Mouse (Mus musculus): ENCODE data around the gene Slc2a6. TPM values are rescaled to one million over a fixed set of nuclear protein-coding genes. Genes with fewer than 3 reads are reported as not detected.

The Slc2a6 gene
- polyA plus RNA-seq (2014; fragmentation: Nextera tagmentation; extraction: Ambion mirVana): 8.7 and 10.6 TPM in 2 replicates

GRCm38 (mm10) chr2:27027618-27028436, at the start of gene Slc2a6:
TSS of gene Slc2a6 (minus strand) at chr2:27027998.
- Histone ChIP-seq H3K36me3 (ENCODE audit: control insufficient read depth, insufficient read depth, low read length) (no peaks in the 10 kb centered on the region), H3K27me3 (ENCODE audit: control insufficient read depth, insufficient read depth, low read length) (no peaks in the 10 kb centered on the region), H3K4me2 (ENCODE audit: low read depth, low read length) (peak within 1 kb of the TSS; percentile 66), H3K27ac (ENCODE audit: low read depth, low read length) (peak within 1 kb of the TSS; percentile 67), H3K4me1 (ENCODE audit: control insufficient read depth, insufficient read depth, low read length) (peaks cover 4% of the 10 kb centered on the region; the same call in 1 of the 2 replicates), H3K9me3 (ENCODE audit: control insufficient read depth, low read length) (no peaks in the 10 kb centered on the region), H3K9ac (replicated peaks; ENCODE audit: low read depth, low read length) (peak within 1 kb of the TSS; percentile 63), H3K4me3 (ENCODE audit: low read depth, low read length) (peak within 1 kb of the TSS; percentile 34)
- ATAC-seq (ENCODE audit: low read depth): peak; percentile 99
- WGBS: 2% methylated on average over 38 of the region's 38 CpGs

GRCm38 (mm10) chr2:27075485-27075884, 47.7 kb upstream of the Slc2a6 start:
- WGBS: 63% methylated on average over 3 of the region's 3 CpGs
- no peak for ATAC-seq (ENCODE audit: low read depth)
- no peaks in the 10 kb centered on the region for H3K9me3 ChIP-seq (ENCODE audit: control insufficient read depth, low read length)

GRCm38 (mm10) chr2:27074804-27075203, 47.0 kb upstream of the Slc2a6 start:
- 76% methylated on average over 4 of the region's 4 CpGs for WGBS
- Histone ChIP-seq H3K4me2 (ENCODE audit: low read depth, low read length) (no peak overlapping the region), H3K36me3 (ENCODE audit: control insufficient read depth, insufficient read depth, low read length) (no peaks in the 10 kb centered on the region), H3K4me3 (ENCODE audit: low read depth, low read length) (no peak overlapping the region), H3K9ac (replicated peaks; ENCODE audit: low read depth, low read length) (no peak overlapping the region), H3K27ac (ENCODE audit: low read depth, low read length) (no peak overlapping the region), H3K27me3 (ENCODE audit: control insufficient read depth, insufficient read depth, low read length) (no peaks in the 10 kb centered on the region), H3K4me1 (ENCODE audit: control insufficient read depth, insufficient read depth, low read length) (peaks cover 15% of the 10 kb centered on the region), H3K9me3 (ENCODE audit: control insufficient read depth, low read length) (no peaks in the 10 kb centered on the region)
- ATAC-seq (ENCODE audit: low read depth): no peak

More at GRCm38 (mm10) chr2:27075485-27075884, 47.7 kb upstream of the Slc2a6 start:
- Histone ChIP-seq H3K27me3 (ENCODE audit: control insufficient read depth, insufficient read depth, low read length) (no peaks in the 10 kb centered on the region), H3K4me3 (ENCODE audit: low read depth, low read length) (no peak overlapping the region), H3K4me1 (ENCODE audit: control insufficient read depth, insufficient read depth, low read length) (peaks cover 18% of the 10 kb centered on the region), H3K27ac (ENCODE audit: low read depth, low read length) (no peak overlapping the region), H3K4me2 (ENCODE audit: low read depth, low read length) (no peak overlapping the region), H3K36me3 (ENCODE audit: control insufficient read depth, insufficient read depth, low read length) (no peaks in the 10 kb centered on the region), H3K9ac (replicated peaks; ENCODE audit: low read depth, low read length) (no peak overlapping the region)

- H3K9ac ChIP-seq (replicated peaks; ENCODE audit: low read depth, low read length): no peak overlapping the region
- no peaks in the 10 kb centered on the region for H3K27me3 ChIP-seq (ENCODE audit: control insufficient read depth, insufficient read depth, low read length)
- no peaks in the 10 kb centered on the region for H3K9me3 ChIP-seq (ENCODE audit: control insufficient read depth, low read length)
- H3K36me3 ChIP-seq (ENCODE audit: control insufficient read depth, insufficient read depth, low read length): no peaks in the 10 kb centered on the region
- no peak overlapping the region for H3K27ac ChIP-seq (ENCODE audit: low read depth, low read length)
- peaks cover 2% of the 10 kb centered on the region for H3K4me1 ChIP-seq (ENCODE audit: control insufficient read depth, insufficient read depth, low read length)
- WGBS: 82% methylated on average over 4 of the region's 4 CpGs
- H3K4me2 ChIP-seq (ENCODE audit: low read depth, low read length): no peak overlapping the region
- H3K4me3 ChIP-seq (ENCODE audit: low read depth, low read length): no peak overlapping the region
- ATAC-seq (ENCODE audit: low read depth): no peak
Observed at GRCm38 (mm10) chr2:27073407-27073806, 45.6 kb upstream of the Slc2a6 start.

GRCm38 (mm10) chr2:27071978-27072377, 44.2 kb upstream of the Slc2a6 start, which contains the start of gene Mymk:
TSS of gene Mymk (minus strand) at chr2:27072179.
- no peak within 1 kb of the TSS for H3K4me2 ChIP-seq (ENCODE audit: low read depth, low read length)
- no peak for ATAC-seq (ENCODE audit: low read depth)
- no peak within 1 kb of the TSS for H3K4me3 ChIP-seq (ENCODE audit: low read depth, low read length)
- no peaks in the 10 kb centered on the region for H3K9me3 ChIP-seq (ENCODE audit: control insufficient read depth, low read length)
- H3K36me3 ChIP-seq (ENCODE audit: control insufficient read depth, insufficient read depth, low read length): no peaks in the 10 kb centered on the region
- H3K27me3 ChIP-seq (ENCODE audit: control insufficient read depth, insufficient read depth, low read length): no peaks in the 10 kb centered on the region
- no peak within 1 kb of the TSS for H3K9ac ChIP-seq (replicated peaks; ENCODE audit: low read depth, low read length)
- H3K4me1 ChIP-seq (ENCODE audit: control insufficient read depth, insufficient read depth, low read length): no peaks in the 10 kb centered on the region
- no peak within 1 kb of the TSS for H3K27ac ChIP-seq (ENCODE audit: low read depth, low read length)
- WGBS: 78% methylated on average over 2 of the region's 2 CpGs

- Histone ChIP-seq H3K27me3 (ENCODE audit: control insufficient read depth, insufficient read depth, low read length) (no peaks in the 10 kb centered on the region), H3K4me1 (ENCODE audit: control insufficient read depth, insufficient read depth, low read length) (no peaks in the 10 kb centered on the region), H3K4me2 (ENCODE audit: low read depth, low read length) (no peak overlapping the region), H3K9me3 (ENCODE audit: control insufficient read depth, low read length) (no peaks in the 10 kb centered on the region), H3K9ac (replicated peaks; ENCODE audit: low read depth, low read length) (no peak overlapping the region), H3K4me3 (ENCODE audit: low read depth, low read length) (no peak overlapping the region), H3K36me3 (ENCODE audit: control insufficient read depth, insufficient read depth, low read length) (no peaks in the 10 kb centered on the region), H3K27ac (ENCODE audit: low read depth, low read length) (no peak overlapping the region)
- WGBS: 28% methylated on average over 4 of the region's 4 CpGs
- ATAC-seq (ENCODE audit: low read depth): peak; percentile 54; the same call in 1 of the 2 replicates
Observed at GRCm38 (mm10) chr2:27071137-27071536, 43.3 kb upstream of the Slc2a6 start.

- H3K27ac ChIP-seq (ENCODE audit: low read depth, low read length): no peak overlapping the region
- H3K4me1 ChIP-seq (ENCODE audit: control insufficient read depth, insufficient read depth, low read length): no peaks in the 10 kb centered on the region
- H3K36me3 ChIP-seq (ENCODE audit: control insufficient read depth, insufficient read depth, low read length): no peaks in the 10 kb centered on the region
- no peak overlapping the region for H3K9ac ChIP-seq (replicated peaks; ENCODE audit: low read depth, low read length)
- no peaks in the 10 kb centered on the region for H3K27me3 ChIP-seq (ENCODE audit: control insufficient read depth, insufficient read depth, low read length)
- no peak for ATAC-seq (ENCODE audit: low read depth)
- no peaks in the 10 kb centered on the region for H3K9me3 ChIP-seq (ENCODE audit: control insufficient read depth, low read length)
- H3K4me2 ChIP-seq (ENCODE audit: low read depth, low read length): no peak overlapping the region
- WGBS: 79% methylated on average over 2 of the region's 2 CpGs
- no peak overlapping the region for H3K4me3 ChIP-seq (ENCODE audit: low read depth, low read length)
Observed at GRCm38 (mm10) chr2:27070247-27070813, 42.5 kb upstream of the Slc2a6 start.

- Histone ChIP-seq H3K27ac (ENCODE audit: low read depth, low read length) (no peak overlapping the region), H3K4me3 (ENCODE audit: low read depth, low read length) (no peak overlapping the region), H3K9ac (replicated peaks; ENCODE audit: low read depth, low read length) (no peak overlapping the region), H3K36me3 (ENCODE audit: control insufficient read depth, insufficient read depth, low read length) (no peaks in the 10 kb centered on the region), H3K4me2 (ENCODE audit: low read depth, low read length) (no peak overlapping the region), H3K9me3 (ENCODE audit: control insufficient read depth, low read length) (no peaks in the 10 kb centered on the region), H3K4me1 (ENCODE audit: control insufficient read depth, insufficient read depth, low read length) (no peaks in the 10 kb centered on the region), H3K27me3 (ENCODE audit: control insufficient read depth, insufficient read depth, low read length) (no peaks in the 10 kb centered on the region)
- 0 out of 2 replicates have a peak, but pooled peaks have one; percentile 21 for ATAC-seq (ENCODE audit: low read depth)
- 38% methylated on average over 3 of the region's 3 CpGs for WGBS
Observed at GRCm38 (mm10) chr2:27069646-27070045, 41.8 kb upstream of the Slc2a6 start.

- H3K4me3 ChIP-seq (ENCODE audit: low read depth, low read length): no peak overlapping the region
- no peak overlapping the region for H3K9ac ChIP-seq (replicated peaks; ENCODE audit: low read depth, low read length)
- no peaks in the 10 kb centered on the region for H3K4me1 ChIP-seq (ENCODE audit: control insufficient read depth, insufficient read depth, low read length)
- no peaks in the 10 kb centered on the region for H3K27me3 ChIP-seq (ENCODE audit: control insufficient read depth, insufficient read depth, low read length)
- ATAC-seq (ENCODE audit: low read depth): no peak
- H3K36me3 ChIP-seq (ENCODE audit: control insufficient read depth, insufficient read depth, low read length): no peaks in the 10 kb centered on the region
- WGBS: 36% methylated on average over 2 of the region's 2 CpGs
- H3K27ac ChIP-seq (ENCODE audit: low read depth, low read length): no peak overlapping the region
- no peak overlapping the region for H3K4me2 ChIP-seq (ENCODE audit: low read depth, low read length)
- H3K9me3 ChIP-seq (ENCODE audit: control insufficient read depth, low read length): no peaks in the 10 kb centered on the region
Observed at GRCm38 (mm10) chr2:27067996-27068395, 40.2 kb upstream of the Slc2a6 start.
